Mouse (Mus musculus) midbrain, postnatal 0 days (tissue): ENCODE measurements around the gene Agmo. TPM values are rescaled to one million over a fixed set of nuclear protein-coding genes. Genes with fewer than 3 reads are reported as not detected.

Experiments used
- ATAC-seq: fragments of 200-750 bp; cut with Nextera tagmentation; 2 replicates; pipeline ENCODE4 v1.8.0; 2017; ENCODE audit warnings: moderate number of reproducible peaks, mild to moderate bottlenecking, moderate TSS enrichment, moderate library complexity; ENCODE audit not compliant: low FRiP score
- DNase-seq: peaks from one replicate; pipeline ENCODE4 v3.0.0-alpha.2; 2015; ENCODE audit warnings: low spot score
- H3K27ac ChIP-seq: fragments of 300-500 bp; sonication (generic); 2 replicates; pipeline ENCODE4 v1.5.1; 2014; ENCODE audit warnings: low read depth, mild to moderate bottlenecking, low read length, mixed read lengths
- H3K27me3 ChIP-seq: fragments of 300-500 bp; sonication (generic); 2 replicates; pipeline ENCODE4 v1.6.1; 2014; ENCODE audit warnings: low read length, control low read depth, mixed read lengths; ENCODE audit not compliant: insufficient read depth
- H3K36me3 ChIP-seq: fragments of 300-500 bp; sonication (generic); 2 replicates; pipeline ENCODE4 v1.6.1; 2014; ENCODE audit warnings: low read length, control low read depth, mixed read lengths; ENCODE audit not compliant: insufficient read depth
- H3K4me1 ChIP-seq: fragments of 300-500 bp; sonication (generic); 2 replicates; pipeline ENCODE4 v1.6.1; 2014; ENCODE audit warnings: mild to moderate bottlenecking, control low read depth, antibody characterized with exemption, low read length, mixed read lengths; ENCODE audit not compliant: insufficient read depth
- H3K4me2 ChIP-seq: fragments of 300-500 bp; sonication (generic); 2 replicates; pipeline ENCODE4 v1.6.1; 2014; ENCODE audit warnings: low read depth, mild to moderate bottlenecking, low read length, mixed read lengths; ENCODE audit not compliant: poor library complexity, severe bottlenecking
- H3K4me3 ChIP-seq: fragments of 300-500 bp; sonication (generic); 2 replicates; pipeline ENCODE4 v1.5.1; 2014; ENCODE audit warnings: low read depth, mild to moderate bottlenecking, low read length, moderate library complexity
- H3K9ac ChIP-seq: fragments of 300-500 bp; sonication (generic); replicated peaks from 2 replicates; pipeline ENCODE4 v1.6.1; 2014; ENCODE audit warnings: mild to moderate bottlenecking, low read length, moderate library complexity, mixed read lengths; ENCODE audit not compliant: poor library complexity, severe bottlenecking
- H3K9me3 ChIP-seq: fragments of 300-500 bp; sonication (generic); 2 replicates; pipeline ENCODE4 v1.6.1; 2016; ENCODE audit warnings: low read length, control low read depth
- CTCF ChIP-seq: IDR thresholded peaks from 2 replicates; pipeline ENCODE4 v1.5.1; 2016; ENCODE audit warnings: antibody characterized with exemption, mild to moderate bottlenecking
- WGBS: fragments of 180-500 bp; shearing (Covaris S2); extraction: QIAGEN DNeasy Blood & Tissue Kit; methylation state at CpG from one replicate; pipeline ENCODE4 v1.1.7; 2014; 5-methylcytosine and 5-hydroxymethylcytosine counted together
- polyA plus RNA-seq: library from polyadenylated mRNA; unstranded; fragments of >200 nt; fragmentation: Nextera tagmentation; extraction: Ambion mirVana; gene quantifications from 2 replicates; pipeline ENCODE4 v1.2.1, GENCODE M21; 2015
- total RNA-seq: library from RNA; depleted of rRNA; stranded (reverse); fragments of >200 nt; gene quantifications from 2 replicates; pipeline ENCODE4 v1.2.3, GENCODE M21; 2014

Agmo gene
- total and polyA plus RNA-seq, 2 experiments from 2014 or later: 2.2 to 2.5 TPM

DNA sequence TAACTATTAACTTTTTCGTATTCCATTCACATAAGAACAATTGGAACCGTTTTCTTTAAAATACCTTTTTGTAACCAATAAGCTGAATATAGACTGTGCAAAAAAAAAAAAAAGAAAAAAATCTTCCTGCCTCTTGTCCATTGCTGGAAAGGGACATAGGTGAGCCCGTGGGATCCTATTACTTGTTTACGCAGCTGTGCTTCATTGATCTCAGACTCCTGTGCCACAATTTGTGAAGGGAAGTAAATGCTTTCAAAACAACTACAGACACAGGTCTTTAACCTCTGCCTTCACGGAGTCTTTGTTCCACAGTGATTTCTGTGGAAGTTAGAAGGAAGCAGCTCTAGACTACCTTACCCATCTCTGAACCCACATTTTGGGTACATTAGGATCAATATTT is 104.3 kb downstream of the Agmo start:
- WGBS: 74% methylated on average over 5 of the region's 5 CpGs

DNA sequence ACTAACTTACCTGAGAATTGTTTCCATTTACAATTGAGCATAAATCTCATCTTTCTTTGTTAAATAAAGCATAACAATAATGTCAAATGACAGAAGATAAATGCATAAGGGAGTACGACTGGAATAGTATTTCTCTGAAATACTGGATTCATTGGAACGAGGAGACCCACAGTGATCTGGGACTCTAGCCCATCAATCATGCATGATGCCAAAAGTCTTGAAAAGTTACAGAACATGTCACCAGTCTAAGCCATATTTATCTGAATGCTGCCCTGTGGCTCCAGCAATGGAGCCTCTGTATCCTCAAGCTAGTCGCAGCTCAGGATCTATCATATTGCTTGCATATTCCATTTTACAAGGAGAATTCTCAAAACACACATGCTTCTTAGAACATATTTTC is 150.9 kb downstream of the Agmo start:
- ATAC-seq (no peak), DNase-seq (peak; percentile 24)
- Histone ChIP-seq H3K9me3 (no peaks in the 10 kb centered on the region), H3K4me1 (no peaks in the 10 kb centered on the region), H3K4me2 (no peak overlapping the region), H3K4me3 (no peak overlapping the region), H3K27me3 (no peaks in the 10 kb centered on the region), H3K36me3 (no peaks in the 10 kb centered on the region), H3K9ac (no peak overlapping the region), H3K27ac (no peak overlapping the region)
- WGBS: 87% methylated on average over 3 of the region's 3 CpGs
- no peak for TF ChIP-seq CTCF

More for the DNA sequence above, 104.3 kb downstream of the Agmo start:
- H3K9ac ChIP-seq: no peak overlapping the region
- no peaks in the 10 kb centered on the region for H3K9me3 ChIP-seq
- H3K4me3 ChIP-seq: no peak overlapping the region
- TF ChIP-seq CTCF: no peak
- no peaks in the 10 kb centered on the region for H3K27me3 ChIP-seq
- H3K4me2 ChIP-seq: no peak overlapping the region
- no peaks in the 10 kb centered on the region for H3K4me1 ChIP-seq
- DNase-seq (no peak), ATAC-seq (no peak)
- no peaks in the 10 kb centered on the region for H3K36me3 ChIP-seq
- H3K27ac ChIP-seq: no peak overlapping the region

DNA sequence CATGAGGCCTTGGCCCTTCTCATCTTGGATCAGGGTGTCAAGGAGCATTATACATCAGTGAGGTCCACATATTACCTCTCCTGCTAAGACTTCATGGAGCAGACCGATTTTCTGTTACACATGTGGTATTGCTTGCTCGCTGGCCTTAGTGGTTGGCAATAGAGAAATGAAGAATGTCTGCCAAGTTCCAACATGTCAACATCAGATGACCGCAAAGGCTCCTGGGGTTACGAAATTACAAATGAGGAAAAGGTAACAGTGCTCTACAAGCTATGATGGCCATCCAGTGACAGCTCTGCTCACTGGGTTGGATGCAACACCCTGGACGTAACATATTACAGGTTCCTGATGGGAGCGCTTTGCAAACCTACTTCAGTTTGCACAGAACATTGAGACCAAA is 161.1 kb downstream of the Agmo start:
- Histone ChIP-seq H3K27ac (no peak overlapping the region), H3K4me1 (no peaks in the 10 kb centered on the region), H3K9me3 (no peaks in the 10 kb centered on the region), H3K4me2 (no peak overlapping the region), H3K27me3 (no peaks in the 10 kb centered on the region), H3K9ac (no peak overlapping the region), H3K36me3 (no peaks in the 10 kb centered on the region), H3K4me3 (no peak overlapping the region)
- DNase-seq (no peak), ATAC-seq (no peak)
- WGBS: 89% methylated on average over 6 of the region's 6 CpGs
- no peak for TF ChIP-seq CTCF

DNA sequence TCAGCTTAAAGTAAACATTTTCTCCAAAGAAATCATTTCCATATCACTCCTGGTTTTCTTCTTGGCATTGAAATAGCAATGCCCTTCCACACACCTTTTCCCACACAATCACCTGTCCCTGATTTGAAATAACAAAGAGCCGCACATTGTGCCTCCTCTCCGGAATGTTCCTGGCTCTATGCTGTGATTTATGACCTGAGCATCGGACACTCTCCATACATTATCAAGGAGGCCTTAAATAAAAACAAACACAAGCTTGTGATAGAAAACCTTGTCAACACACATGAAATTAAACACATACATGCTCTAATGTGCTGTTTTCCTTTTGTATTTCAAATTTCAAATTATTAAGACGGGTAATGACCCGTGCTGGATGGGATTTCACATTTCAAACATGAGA is 184.9 kb downstream of the Agmo start:
- H3K4me3 ChIP-seq: no peak overlapping the region
- DNase-seq (no peak), ATAC-seq (no peak)
- no peaks in the 10 kb centered on the region for H3K4me1 ChIP-seq
- no peaks in the 10 kb centered on the region for H3K36me3 ChIP-seq
- H3K9ac ChIP-seq: no peak overlapping the region
- no peaks in the 10 kb centered on the region for H3K9me3 ChIP-seq
- no peaks in the 10 kb centered on the region for H3K27me3 ChIP-seq
- WGBS: 95% methylated on average over 5 of the region's 5 CpGs
- H3K27ac ChIP-seq: no peak overlapping the region
- H3K4me2 ChIP-seq: no peak overlapping the region
- TF ChIP-seq CTCF: no peak

DNA sequence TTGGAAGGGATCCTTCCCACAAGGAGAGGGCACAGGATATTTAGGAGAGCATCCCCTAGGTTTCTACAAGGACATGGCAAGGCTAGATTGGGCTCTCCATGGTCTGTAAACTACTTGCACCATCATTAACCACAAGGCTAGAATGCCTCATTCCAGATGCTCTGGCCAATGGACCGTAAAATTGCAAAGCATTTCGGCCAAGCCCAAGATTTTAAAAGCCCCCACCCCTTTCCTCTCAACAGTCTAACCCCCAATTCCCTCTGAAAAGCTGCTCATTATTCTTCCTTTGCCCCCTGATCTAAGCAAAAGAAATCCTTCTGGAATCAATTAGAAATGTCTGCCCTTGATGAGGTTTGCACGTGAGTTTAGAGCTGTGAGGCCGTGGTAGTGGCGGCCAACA is 185.3 kb downstream of the Agmo start:
- Histone ChIP-seq H3K4me1 (no peaks in the 10 kb centered on the region), H3K9me3 (no peaks in the 10 kb centered on the region), H3K27me3 (no peaks in the 10 kb centered on the region), H3K27ac (no peak overlapping the region), H3K36me3 (no peaks in the 10 kb centered on the region), H3K4me3 (no peak overlapping the region), H3K4me2 (no peak overlapping the region), H3K9ac (no peak overlapping the region)
- no peak for ATAC-seq
- 76% methylated on average over 5 of the region's 5 CpGs for WGBS
- DNase-seq: no peak
- no peak for TF ChIP-seq CTCF

DNA sequence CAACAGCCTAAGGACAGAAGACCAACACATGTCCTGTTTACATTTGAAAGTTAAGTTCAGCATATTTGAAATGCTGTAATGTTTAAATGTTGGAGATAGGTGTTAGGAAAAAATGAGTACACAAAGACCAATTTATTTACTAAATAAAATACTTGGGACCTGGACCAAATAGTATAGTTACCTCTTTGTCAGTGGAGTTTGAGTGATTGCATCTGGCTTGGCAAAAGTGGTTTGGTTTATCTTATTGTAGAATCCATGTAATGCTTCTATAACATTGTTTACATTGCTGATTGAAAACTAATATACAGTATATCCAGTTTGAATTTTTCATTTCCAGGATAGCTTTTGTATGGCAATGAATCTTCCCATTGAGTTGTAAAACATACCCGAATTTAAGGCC is 193.0 kb downstream of the Agmo start:
- Histone ChIP-seq H3K27me3 (no peaks in the 10 kb centered on the region), H3K4me1 (no peaks in the 10 kb centered on the region), H3K36me3 (no peaks in the 10 kb centered on the region), H3K4me2 (no peak overlapping the region), H3K9me3 (no peaks in the 10 kb centered on the region), H3K9ac (no peak overlapping the region), H3K27ac (no peak overlapping the region), H3K4me3 (no peak overlapping the region)
- ATAC-seq: no peak
- no peak for TF ChIP-seq CTCF
- 65% methylated on average over 1 of the region's 1 CpGs for WGBS
- DNase-seq: no peak
